Mouse (Mus musculus) kidney, adult 18-20 months (tissue): ENCODE results near the gene Dyrk1a.

Experiments used
- DNase-seq: peaks from one replicate; pipeline ENCODE4 v3.0.0; 2021

Gene Dyrk1a

GRCm38 (mm10) chr16:94559782-94560181 lies 10.0 kb upstream of the Dyrk1a start:
- DNase-seq, result no peak

- no peak for DNase-seq
Observed at GRCm38 (mm10) chr16:94560618-94561017, 9.2 kb upstream of the Dyrk1a start.

- no peak for DNase-seq
Observed at GRCm38 (mm10) chr16:94566124-94566523, 3.7 kb upstream of the Dyrk1a start.

- DNase-seq, result no peak
Observed at GRCm38 (mm10) chr16:94566834-94567585, 2.8 kb upstream of the Dyrk1a start.

- DNase-seq, result no peak
Observed at GRCm38 (mm10) chr16:94567751-94568150, 2.1 kb upstream of the Dyrk1a start.

- DNase-seq, result peak; percentile 86
Observed at GRCm38 (mm10) chr16:94568335-94569228, 1.2 kb upstream of the Dyrk1a start.

GRCm38 (mm10) chr16:94570361-94571041 lies 691 bp downstream of the Dyrk1a start:
- peak; percentile 80 for DNase-seq

- no peak for DNase-seq
Observed at GRCm38 (mm10) chr16:94571111-94571993, 1.5 kb downstream of the Dyrk1a start.

GRCm38 (mm10) chr16:94572422-94572821 lies 2.6 kb downstream of the Dyrk1a start:
- no peak for DNase-seq

- DNase-seq, result no peak
Observed at GRCm38 (mm10) chr16:94574025-94574717, 4.4 kb downstream of the Dyrk1a start.

GRCm38 (mm10) chr16:94574718-94575094 lies 4.9 kb downstream of the Dyrk1a start:
- no peak for DNase-seq

GRCm38 (mm10) chr16:94575757-94576156 lies 5.9 kb downstream of the Dyrk1a start:
- no peak for DNase-seq

- DNase-seq, result no peak
Observed at GRCm38 (mm10) chr16:94579348-94579747, 9.5 kb downstream of the Dyrk1a start.

- DNase-seq, result no peak
Observed at GRCm38 (mm10) chr16:94580844-94581405, 11.1 kb downstream of the Dyrk1a start.

GRCm38 (mm10) chr16:94586349-94586990 lies 16.7 kb downstream of the Dyrk1a start:
- DNase-seq, result no peak

- no peak for DNase-seq
Observed at GRCm38 (mm10) chr16:94587461-94587860, 17.7 kb downstream of the Dyrk1a start.

- no peak for DNase-seq
Observed at GRCm38 (mm10) chr16:94588171-94588570, 18.4 kb downstream of the Dyrk1a start.

- DNase-seq, result no peak
Observed at GRCm38 (mm10) chr16:94588974-94589373, 19.2 kb downstream of the Dyrk1a start.

GRCm38 (mm10) chr16:94589648-94590047 lies 19.8 kb downstream of the Dyrk1a start:
- DNase-seq, result no peak

GRCm38 (mm10) chr16:94590214-94590613 lies 20.4 kb downstream of the Dyrk1a start:
- no peak for DNase-seq

- no peak for DNase-seq
Observed at GRCm38 (mm10) chr16:94590977-94591376, 21.2 kb downstream of the Dyrk1a start.
